Mouse (Mus musculus) neural tube, embryonic 14.5 days (tissue): ENCODE results near the gene Rin2. TPM values are rescaled to one million over a fixed set of nuclear protein-coding genes. Genes with fewer than 3 reads are reported as not detected.

ENCODE experiments used
- ATAC-seq: fragments of 200-750 bp; cut with Nextera tagmentation; 2 replicates; pipeline ENCODE4 v1.8.0; 2017; ENCODE audit warnings: low read depth, mild to moderate bottlenecking, moderate TSS enrichment, moderate library complexity
- H3K27ac ChIP-seq: fragments of 300-500 bp; sonication (generic); 2 replicates; pipeline ENCODE4 v1.5.1; 2014; ENCODE audit warnings: low read depth, mild to moderate bottlenecking, control low read depth, low read length, moderate library complexity, mixed read lengths
- H3K27me3 ChIP-seq: fragments of 300-500 bp; sonication (generic); 2 replicates; pipeline ENCODE4 v1.6.1; 2014; ENCODE audit warnings: low read length; ENCODE audit not compliant: control insufficient read depth, insufficient read depth
- H3K36me3 ChIP-seq: fragments of 300-500 bp; sonication (generic); 2 replicates; pipeline ENCODE4 v1.6.1; 2014; ENCODE audit warnings: low read length, mixed read lengths; ENCODE audit not compliant: control insufficient read depth, insufficient read depth
- H3K4me1 ChIP-seq: fragments of 300-500 bp; sonication (generic); 2 replicates; pipeline ENCODE4 v1.6.1; 2014; ENCODE audit warnings: low read length; ENCODE audit not compliant: control insufficient read depth, insufficient read depth
- H3K4me2 ChIP-seq: fragments of 300-500 bp; sonication (generic); 2 replicates; pipeline ENCODE4 v1.6.1; 2014; ENCODE audit warnings: mild to moderate bottlenecking, low read depth, low read length, control low read depth
- H3K4me3 ChIP-seq: fragments of 300-500 bp; sonication (generic); 2 replicates; pipeline ENCODE4 v1.5.1; 2014; ENCODE audit warnings: low read depth, low read length, control low read depth, mixed read lengths
- H3K9ac ChIP-seq: fragments of 300-500 bp; sonication (generic); replicated peaks from 2 replicates; pipeline ENCODE4 v1.6.1; 2014; ENCODE audit warnings: low read depth, mild to moderate bottlenecking, control low read depth, low read length, mixed read lengths
- H3K9me3 ChIP-seq: fragments of 300-500 bp; sonication (generic); 2 replicates; pipeline ENCODE4 v1.6.1; 2016; ENCODE audit warnings: low read length; ENCODE audit not compliant: control insufficient read depth
- WGBS: fragments of 180-500 bp; shearing (Covaris S2); extraction: QIAGEN DNeasy Blood & Tissue Kit; methylation state at CpG from one replicate; pipeline ENCODE4 v1.1.7; 2014; 5-methylcytosine and 5-hydroxymethylcytosine counted together
- microRNA-seq: library from miRNA; unstranded; fragments of <30 nt; microRNA quantifications from one replicate; pipeline ENCODE4, GENCODE M21; 2016
- polyA plus RNA-seq: library from polyadenylated mRNA; unstranded; fragments of >200 nt; fragmentation: Nextera tagmentation; extraction: Ambion mirVana; gene quantifications from 2 replicates; pipeline ENCODE4 v1.2.1, GENCODE M21; 2014

The Rin2 gene
- polyA plus RNA-seq, 1 experiment from 2014 or later = 11.4 TPM

- Histone ChIP-seq H3K4me2 (no peak overlapping the region), H3K27me3 (no peaks in the 10 kb centered on the region), H3K9me3 (no peaks in the 10 kb centered on the region), H3K9ac (no peak overlapping the region), H3K36me3 (peaks cover 65% of the 10 kb centered on the region), H3K4me3 (no peak overlapping the region), H3K4me1 (no peaks in the 10 kb centered on the region), H3K27ac (no peak overlapping the region)
- ATAC-seq = no peak
- WGBS = 92% methylated on average over 8 of the region's 8 CpGs
Observed at GRCm38 (mm10) chr2:145920941-145921650, 246.1 kb downstream of the Rin2 start.

DNA sequence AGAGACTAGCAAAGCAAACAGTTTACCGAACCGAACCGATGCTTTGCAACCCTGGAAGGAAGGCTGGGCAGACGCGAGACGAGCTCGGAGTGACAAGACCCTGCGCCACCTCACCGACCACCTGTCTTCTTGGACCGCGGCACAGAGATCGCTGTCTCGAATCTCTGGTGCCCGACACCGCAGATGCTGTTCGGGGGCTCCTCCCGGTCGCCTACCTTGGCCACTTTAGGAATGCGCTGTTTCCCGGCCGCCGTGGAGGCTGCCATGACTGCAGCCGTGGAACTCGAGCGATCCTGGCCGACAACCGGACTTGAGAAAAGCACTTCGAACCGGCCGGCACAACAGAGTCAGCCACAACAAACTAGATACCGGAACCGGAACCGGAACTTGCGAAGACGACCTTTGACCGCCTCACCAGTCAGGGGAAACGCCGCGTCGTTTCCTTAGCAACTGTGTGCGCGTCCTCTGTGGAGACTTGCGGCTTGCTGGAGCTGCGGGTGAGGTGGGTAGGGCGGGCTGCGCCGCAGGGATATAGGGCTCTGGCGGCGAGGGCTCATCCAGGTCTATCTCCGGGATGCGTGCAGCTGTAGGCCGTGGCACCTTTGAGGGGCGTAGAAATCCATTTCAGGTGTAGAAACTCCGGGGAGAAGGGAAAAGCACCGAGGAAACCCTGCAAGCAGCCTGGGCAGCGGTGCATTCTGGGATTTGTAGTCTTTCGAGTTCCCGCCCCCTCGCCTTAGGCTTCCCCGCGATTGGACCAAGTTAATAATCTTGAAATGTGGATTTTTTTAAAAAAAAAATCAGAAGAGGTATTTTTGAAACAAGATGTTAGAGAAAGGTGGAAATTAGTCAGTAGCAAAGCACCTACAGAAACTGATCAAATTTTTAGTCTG, 259.6 kb downstream of the Rin2 start, which contains the start of the genes Cfap61 and Crnkl1:
TSS of gene Cfap61 (plus strand) at position 446 of the 893 bp plus-strand sequence.
TSS of gene Crnkl1 (minus strand) at position 676 of the 893 bp plus-strand sequence.
- no peaks in the 10 kb centered on the region for H3K27me3 ChIP-seq
- peaks cover 26% of the 10 kb centered on the region for H3K36me3 ChIP-seq
- peak within 1 kb of the TSS; percentile 91 for H3K4me2 ChIP-seq
- peak within 1 kb of the TSS; percentile 71 for H3K4me3 ChIP-seq
- H3K4me1 ChIP-seq = peaks cover 6% of the 10 kb centered on the region
- H3K9ac ChIP-seq = peak within 1 kb of the TSS; percentile 52; the same call in 1 of the 2 replicates
- WGBS = under 1% methylated on average over 61 of the region's 61 CpGs
- no peak within 1 kb of the TSS for H3K27ac ChIP-seq
- H3K9me3 ChIP-seq = no peaks in the 10 kb centered on the region
- ATAC-seq = peak; percentile 98

DNA sequence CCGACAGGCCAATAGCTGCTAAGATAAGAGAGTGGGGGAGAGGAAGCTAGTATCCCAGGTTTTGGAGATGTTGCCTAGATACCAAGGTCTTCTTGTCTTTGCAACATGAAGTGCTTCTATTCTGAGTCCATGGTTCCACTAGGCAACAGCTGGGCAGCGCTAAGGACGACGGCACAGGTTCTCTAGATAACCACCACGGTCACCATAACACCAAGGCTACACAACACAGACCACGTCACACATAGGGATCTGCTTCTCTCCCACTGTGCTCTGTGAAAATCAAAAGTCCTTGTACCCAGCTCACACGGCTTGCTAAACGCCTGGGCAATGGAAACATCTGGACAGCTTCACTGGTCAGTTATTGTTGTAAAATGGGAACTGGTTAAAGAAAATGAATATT, 262.0 kb downstream of the Rin2 start:
- 86% methylated on average over 8 of the region's 8 CpGs for WGBS
- ATAC-seq = no peak
- Histone ChIP-seq H3K36me3 (peaks cover 5% of the 10 kb centered on the region), H3K4me2 (no peak overlapping the region), H3K4me1 (peaks cover 6% of the 10 kb centered on the region), H3K27ac (no peak overlapping the region), H3K9ac (no peak overlapping the region), H3K27me3 (no peaks in the 10 kb centered on the region), H3K9me3 (no peaks in the 10 kb centered on the region), H3K4me3 (no peak overlapping the region)

Small RNAs within 50 kb of the gene (microRNA-seq; reads per million reads assigned to microRNA genes)
- gene Gm25026 = not detected

Other genes with a start within 250 kb of the Rin2 start
- gene Naa20, start 226.9 kb downstream of the Rin2 start, polyA plus RNA-seq = 145 and 151 TPM in 2 replicates